Mouse (Mus musculus) adrenal gland, adult 10 weeks (tissue): ENCODE data around the gene Hcar2. TPM values are rescaled to one million over a fixed set of nuclear protein-coding genes. Genes with fewer than 3 reads are reported as not detected.

Experiments
- polyA plus RNA-seq: library from polyadenylated mRNA; stranded (reverse); fragments of 350-450 nt; fragmentation: Illumina TruSeq; extraction: RNeasy Lipid Tissue Mini Kit (QIAGEN cat#74804); gene quantifications from one replicate; pipeline ENCODE4 v1.2.3, GENCODE M21; 2014; ENCODE audit warnings: low read depth, low replicate concordance

The Hcar2 gene
- 1.6 TPM for polyA plus RNA-seq

GRCm38 (mm10) chr5:123865365-123865764 is at the start of gene Hcar2:
TSS of gene Hcar2 (minus strand) at chr5:123865499.

GRCm38 (mm10) chr5:123906976-123907630 is 41.8 kb upstream of the Hcar2 start, which contains the start of gene Denr:
TSS of gene Denr (plus strand) at chr5:123907175.

GRCm38 (mm10) chr5:123879928-123880327 is 14.6 kb upstream of the Hcar2 start, which contains the start of gene Hcar1:
TSS of gene Hcar1 (minus strand) at chr5:123880020.

Other genes with a start within 250 kb of the Hcar2 start
- gene Clip1, start 180.9 kb downstream of the Hcar2 start, polyA plus RNA-seq, result 86.7 TPM
- gene Zcchc8, start 144.4 kb downstream of the Hcar2 start, polyA plus RNA-seq, result 91.6 TPM
- gene Rsrc2, start 116.1 kb downstream of the Hcar2 start, polyA plus RNA-seq, result 297 TPM
- gene Kntc1, start 115.8 kb downstream of the Hcar2 start, polyA plus RNA-seq, result 2.4 TPM
- gene Hcar1, start 14.5 kb upstream of the Hcar2 start, polyA plus RNA-seq, result 3.0 TPM
- gene Denr, start 41.7 kb upstream of the Hcar2 start, polyA plus RNA-seq, result 329 TPM
- gene Gm43518, start 61.9 kb upstream of the Hcar2 start, polyA plus RNA-seq, result not detected
- gene Ccdc62, start 65.2 kb upstream of the Hcar2 start, polyA plus RNA-seq, result 4.1 TPM
- 0.29 TPM for gene Hip1r, start 108.1 kb upstream of the Hcar2 start, polyA plus RNA-seq
- 23.1 TPM for gene Vps37b, start 166.8 kb upstream of the Hcar2 start, polyA plus RNA-seq
- 0.58 TPM for gene Abcb9, start 230.3 kb upstream of the Hcar2 start, polyA plus RNA-seq
- 3.1 TPM for gene Ogfod2, start 246.8 kb upstream of the Hcar2 start, polyA plus RNA-seq